Mouse (Mus musculus) heart, embryonic 12.5 days (tissue): ENCODE results near the gene Dcp1b. TPM values are rescaled to one million over a fixed set of nuclear protein-coding genes. Genes with fewer than 3 reads are reported as not detected.

Source experiments
- ATAC-seq: fragments of 200-750 bp; cut with Nextera tagmentation; 2 replicates; pipeline ENCODE4 v1.8.0; 2017; ENCODE audit warnings: moderate TSS enrichment, moderate library complexity; ENCODE audit not compliant: insufficient number of reproducible peaks, low FRiP score
- H3K27ac ChIP-seq: fragments of 300-500 bp; sonication (generic); 2 replicates; pipeline ENCODE4 v1.5.1; 2016; ENCODE audit warnings: mild to moderate bottlenecking, moderate library complexity; ENCODE audit not compliant: poor library complexity, severe bottlenecking
- H3K27me3 ChIP-seq: fragments of 300-500 bp; sonication (generic); replicated peaks from 2 replicates; pipeline ENCODE4 v1.6.1; 2016; ENCODE audit warnings: mild to moderate bottlenecking, moderate library complexity
- H3K36me3 ChIP-seq: fragments of 300-500 bp; sonication (generic); 2 replicates; pipeline ENCODE4 v1.6.1; 2016; ENCODE audit warnings: mild to moderate bottlenecking, moderate library complexity
- H3K4me1 ChIP-seq: fragments of 300-500 bp; sonication (generic); replicated peaks from 2 replicates; pipeline ENCODE4 v1.6.1; 2016; ENCODE audit warnings: mild to moderate bottlenecking
- H3K4me2 ChIP-seq: fragments of 300-500 bp; sonication (generic); 2 replicates; pipeline ENCODE4 v1.6.1; 2016; ENCODE audit warnings: mild to moderate bottlenecking, moderate library complexity
- H3K4me3 ChIP-seq: fragments of 300-500 bp; sonication (generic); 2 replicates; pipeline ENCODE4 v1.5.1; 2016; ENCODE audit warnings: mild to moderate bottlenecking
- H3K9ac ChIP-seq: fragments of 300-500 bp; sonication (generic); 2 replicates; pipeline ENCODE4 v1.6.1; 2016; ENCODE audit warnings: mild to moderate bottlenecking, moderate library complexity
- H3K9me3 ChIP-seq: fragments of 300-500 bp; sonication (generic); replicated peaks from 2 replicates; pipeline ENCODE4 v1.6.1; 2016; ENCODE audit warnings: mild to moderate bottlenecking, moderate library complexity
- WGBS: fragments of 180-500 bp; shearing (Covaris S2); methylation state at CpG from one replicate; pipeline ENCODE4 v1.1.7; 2016; 5-methylcytosine and 5-hydroxymethylcytosine counted together
- polyA plus RNA-seq: library from polyadenylated mRNA; unstranded; fragments of >200 nt; fragmentation: Nextera tagmentation; extraction: Ambion mirVana; gene quantifications from 2 replicates; pipeline ENCODE4 v1.2.1, GENCODE M21; 2016

The Dcp1b gene
- polyA plus RNA-seq, 1 experiment from 2014 or later = 6.3 TPM

- ATAC-seq = no peak
- peak overlapping the region; percentile 81 for H3K4me3 ChIP-seq
- no peaks in the 10 kb centered on the region for H3K36me3 ChIP-seq
- no peaks in the 10 kb centered on the region for H3K9me3 ChIP-seq
- H3K27me3 ChIP-seq = no peaks in the 10 kb centered on the region
- peaks cover 50% of the 10 kb centered on the region for H3K4me1 ChIP-seq
- peak overlapping the region; percentile 88; the same call in 1 of the 2 replicates for H3K27ac ChIP-seq
- H3K4me2 ChIP-seq = peak overlapping the region; percentile 76
- 57% methylated on average over 12 of the region's 12 CpGs for WGBS
- H3K9ac ChIP-seq = peak overlapping the region; percentile 83
Measured at GRCm38 (mm10) chr6:119174307-119175074, 562 bp upstream of the Dcp1b start.

- Histone ChIP-seq H3K4me3 (peak overlapping the region; percentile 81), H3K4me1 (peaks cover 60% of the 10 kb centered on the region), H3K36me3 (no peaks in the 10 kb centered on the region), H3K9ac (0 out of 2 replicates have a peak overlapping the region, but pooled peaks have one; percentile 31), H3K9me3 (no peaks in the 10 kb centered on the region), H3K27ac (peak overlapping the region; percentile 57; the same call in 1 of the 2 replicates), H3K27me3 (no peaks in the 10 kb centered on the region), H3K4me2 (peak overlapping the region; percentile 76)
- WGBS = 69% methylated on average over 7 of the region's 7 CpGs
- ATAC-seq = no peak
Measured at GRCm38 (mm10) chr6:119176103-119176502, 1.1 kb downstream of the Dcp1b start.

- WGBS = 13% methylated on average over 8 of the region's 8 CpGs
- peak overlapping the region; percentile 13 for H3K4me2 ChIP-seq
- H3K27ac ChIP-seq = peak overlapping the region; percentile 57
- no peaks in the 10 kb centered on the region for H3K36me3 ChIP-seq
- H3K4me1 ChIP-seq = peaks cover 62% of the 10 kb centered on the region
- 0 out of 2 replicates have a peak overlapping the region, but pooled peaks have one; percentile 20 for H3K9ac ChIP-seq
- H3K27me3 ChIP-seq = no peaks in the 10 kb centered on the region
- H3K4me3 ChIP-seq = no peak overlapping the region
- ATAC-seq = no peak
- no peaks in the 10 kb centered on the region for H3K9me3 ChIP-seq
Measured at GRCm38 (mm10) chr6:119177101-119177500, 2.0 kb downstream of the Dcp1b start.

- H3K4me1 ChIP-seq = peaks cover 72% of the 10 kb centered on the region
- 33% methylated on average over 2 of the region's 2 CpGs for WGBS
Measured at GRCm38 (mm10) chr6:119180188-119180587, 5.1 kb downstream of the Dcp1b start.

GRCm38 (mm10) chr6:119182211-119182610, 7.2 kb downstream of the Dcp1b start:
- no peak overlapping the region for H3K4me2 ChIP-seq
- no peak for ATAC-seq
- H3K4me3 ChIP-seq = no peak overlapping the region
- H3K27me3 ChIP-seq = no peaks in the 10 kb centered on the region
- no peak overlapping the region for H3K9ac ChIP-seq
- 78% methylated on average over 9 of the region's 9 CpGs for WGBS
- no peaks in the 10 kb centered on the region for H3K9me3 ChIP-seq
- H3K27ac ChIP-seq = peak overlapping the region; percentile 51
- H3K36me3 ChIP-seq = peaks cover 14% of the 10 kb centered on the region
- H3K4me1 ChIP-seq = peaks cover 74% of the 10 kb centered on the region

More at GRCm38 (mm10) chr6:119180188-119180587, 5.1 kb downstream of the Dcp1b start:
- H3K4me2 ChIP-seq = no peak overlapping the region
- no peaks in the 10 kb centered on the region for H3K9me3 ChIP-seq
- H3K27me3 ChIP-seq = no peaks in the 10 kb centered on the region
- peaks cover 8% of the 10 kb centered on the region; the same call in 1 of the 2 replicates for H3K36me3 ChIP-seq
- H3K27ac ChIP-seq = no peak overlapping the region
- ATAC-seq = no peak
- no peak overlapping the region for H3K4me3 ChIP-seq
- H3K9ac ChIP-seq = no peak overlapping the region

- no peaks in the 10 kb centered on the region for H3K27me3 ChIP-seq
- no peaks in the 10 kb centered on the region for H3K9me3 ChIP-seq
- no peak for ATAC-seq
- H3K4me2 ChIP-seq = no peak overlapping the region
- H3K27ac ChIP-seq = peak overlapping the region; percentile 29; the same call in 1 of the 2 replicates
- no peak overlapping the region for H3K4me3 ChIP-seq
- peaks cover 14% of the 10 kb centered on the region for H3K36me3 ChIP-seq
- WGBS = 56% methylated on average over 3 of the region's 3 CpGs
- H3K9ac ChIP-seq = 0 out of 2 replicates have a peak overlapping the region, but pooled peaks have one; percentile 40
- H3K4me1 ChIP-seq = peaks cover 76% of the 10 kb centered on the region
Measured at GRCm38 (mm10) chr6:119183781-119184180, 8.7 kb downstream of the Dcp1b start.

- no peak overlapping the region for H3K9ac ChIP-seq
- H3K9me3 ChIP-seq = no peaks in the 10 kb centered on the region
- peak overlapping the region; percentile 25; the same call in 1 of the 2 replicates for H3K27ac ChIP-seq
- no peak for ATAC-seq
- H3K4me1 ChIP-seq = peaks cover 82% of the 10 kb centered on the region
- H3K36me3 ChIP-seq = peaks cover 36% of the 10 kb centered on the region
- 62% methylated on average over 8 of the region's 8 CpGs for WGBS
- no peak overlapping the region for H3K4me3 ChIP-seq
- peaks cover 7% of the 10 kb centered on the region; the same call in 1 of the 2 replicates for H3K27me3 ChIP-seq
- H3K4me2 ChIP-seq = no peak overlapping the region
Measured at GRCm38 (mm10) chr6:119186658-119187057, 11.6 kb downstream of the Dcp1b start.

GRCm38 (mm10) chr6:119187631-119188030, 12.6 kb downstream of the Dcp1b start:
- no peak for ATAC-seq
- no peak overlapping the region for H3K4me3 ChIP-seq
- no peak overlapping the region for H3K4me2 ChIP-seq
- no peaks in the 10 kb centered on the region for H3K9me3 ChIP-seq
- peaks cover 43% of the 10 kb centered on the region for H3K36me3 ChIP-seq
- 43% methylated on average over 6 of the region's 6 CpGs for WGBS
- H3K9ac ChIP-seq = no peak overlapping the region
- H3K27me3 ChIP-seq = peaks cover 7% of the 10 kb centered on the region; the same call in 1 of the 2 replicates
- peaks cover 83% of the 10 kb centered on the region for H3K4me1 ChIP-seq
- peak overlapping the region; percentile 36; the same call in 1 of the 2 replicates for H3K27ac ChIP-seq

- peak overlapping the region; percentile 27; the same call in 1 of the 2 replicates for H3K9ac ChIP-seq
- H3K4me2 ChIP-seq = peak overlapping the region; percentile 65
- H3K27ac ChIP-seq = peak overlapping the region; percentile 32; the same call in 1 of the 2 replicates
Measured at GRCm38 (mm10) chr6:119191478-119191877, 16.4 kb downstream of the Dcp1b start.

GRCm38 (mm10) chr6:119193571-119194154, 18.6 kb downstream of the Dcp1b start:
- H3K4me2 ChIP-seq = peak overlapping the region; percentile 65
- peak overlapping the region; percentile 100 for H3K27ac ChIP-seq
- peaks cover 63% of the 10 kb centered on the region for H3K4me1 ChIP-seq
- ATAC-seq = peak; percentile 64
- peak overlapping the region; percentile 81 for H3K9ac ChIP-seq
- peak overlapping the region; percentile 64 for H3K4me3 ChIP-seq
- 15% methylated on average over 15 of the region's 15 CpGs for WGBS
- H3K27me3 ChIP-seq = peaks cover 7% of the 10 kb centered on the region; the same call in 1 of the 2 replicates
- H3K36me3 ChIP-seq = peaks cover 31% of the 10 kb centered on the region
- H3K9me3 ChIP-seq = no peaks in the 10 kb centered on the region

More at GRCm38 (mm10) chr6:119191478-119191877, 16.4 kb downstream of the Dcp1b start:
- ATAC-seq = no peak
- Histone ChIP-seq H3K27me3 (peaks cover 7% of the 10 kb centered on the region; the same call in 1 of the 2 replicates), H3K36me3 (peaks cover 37% of the 10 kb centered on the region), H3K9me3 (no peaks in the 10 kb centered on the region), H3K4me1 (peaks cover 70% of the 10 kb centered on the region), H3K4me3 (no peak overlapping the region)
- 70% methylated on average over 4 of the region's 4 CpGs for WGBS

- Histone ChIP-seq H3K27me3 (peaks cover 7% of the 10 kb centered on the region; the same call in 1 of the 2 replicates), H3K27ac (peak overlapping the region; percentile 100), H3K36me3 (peaks cover 31% of the 10 kb centered on the region), H3K9ac (peak overlapping the region; percentile 81), H3K4me1 (peaks cover 65% of the 10 kb centered on the region), H3K9me3 (no peaks in the 10 kb centered on the region), H3K4me2 (peak overlapping the region; percentile 65), H3K4me3 (peak overlapping the region; percentile 64)
- 47% methylated on average over 9 of the region's 9 CpGs for WGBS
- ATAC-seq = no peak
Measured at GRCm38 (mm10) chr6:119194161-119194560, 19.1 kb downstream of the Dcp1b start.
